Mouse (Mus musculus): Measurements from ENCODE around the gene Tiparp.

Tiparp gene

DNA sequence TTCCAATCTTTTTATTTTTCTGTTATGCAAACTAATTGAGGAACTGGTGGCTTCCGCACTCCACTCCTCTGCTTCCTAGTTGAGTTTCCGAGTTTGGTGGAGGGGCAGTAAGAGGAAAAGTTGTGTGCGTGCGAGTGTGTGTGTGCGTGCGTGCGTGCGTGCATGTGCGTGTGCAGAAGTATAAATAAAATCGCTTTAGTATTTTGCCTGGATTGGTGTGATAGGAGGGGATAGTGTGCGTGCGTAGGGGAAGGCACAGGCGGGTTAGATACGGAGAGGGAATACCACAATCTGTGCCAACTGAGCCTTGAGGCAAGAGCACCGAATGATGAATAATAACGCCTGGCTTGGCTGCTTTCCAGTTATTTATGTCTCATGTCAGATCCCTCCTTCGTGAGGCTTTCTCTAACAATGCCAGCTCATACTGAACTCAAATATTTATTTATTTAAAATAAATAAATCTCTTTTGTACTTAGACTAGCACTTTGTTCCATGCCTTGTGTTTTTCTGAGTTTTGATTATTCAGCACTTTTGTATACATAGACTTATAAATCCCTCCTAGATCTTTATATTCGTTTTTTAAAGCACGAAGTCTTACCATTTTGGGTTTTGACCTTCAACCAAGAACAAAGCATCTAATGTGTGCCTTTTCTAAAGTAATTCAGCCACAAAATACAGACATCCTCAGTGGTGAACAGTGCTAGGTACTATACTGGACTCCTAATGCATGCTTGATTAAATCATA, 1.4 kb downstream of the Tiparp start:
- DNase-seq (ENCODE audit: inconsistent ontology term) = peak; percentile 72

DNA sequence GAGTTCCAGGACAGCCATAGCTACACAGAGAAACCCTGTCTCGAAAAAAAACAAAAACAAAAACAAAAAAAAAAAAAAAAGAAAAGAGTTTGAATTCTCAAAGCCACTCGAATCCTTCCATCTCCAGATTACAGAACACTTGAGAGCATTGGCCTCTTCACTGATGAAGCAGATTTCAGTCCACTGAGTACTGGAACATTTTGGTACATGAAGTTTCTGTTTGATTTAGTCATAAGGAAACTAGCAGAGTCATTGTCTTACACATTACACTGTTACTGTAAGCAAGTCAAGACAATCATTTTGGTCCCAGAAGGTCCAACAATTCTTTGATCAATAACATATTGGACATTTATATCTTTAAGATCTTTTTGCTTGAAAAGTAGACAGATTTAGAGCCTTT, 4.8 kb downstream of the Tiparp start:
- DNase-seq (ENCODE audit: inconsistent ontology term) = no peak

DNA sequence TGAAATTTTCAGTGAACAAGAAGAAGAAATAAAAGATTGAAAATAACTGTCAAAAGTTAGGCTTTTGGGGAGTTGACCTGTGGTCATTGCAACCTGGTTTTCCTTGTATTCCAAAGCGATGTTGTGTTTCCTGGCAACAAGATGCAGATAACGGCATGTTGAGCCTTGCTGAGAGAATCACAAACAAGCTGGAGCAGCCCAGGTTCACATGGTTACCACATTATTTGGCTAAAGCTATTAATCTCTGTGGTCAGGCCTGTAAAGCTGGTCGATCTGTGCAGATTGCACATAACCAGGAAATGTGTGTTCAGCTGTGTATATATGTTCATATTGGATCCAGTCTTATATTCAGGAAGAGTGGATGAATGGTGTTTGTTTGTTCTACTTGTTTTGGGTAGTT, 5.4 kb downstream of the Tiparp start:
- no peak for DNase-seq (ENCODE audit: inconsistent ontology term)

DNA sequence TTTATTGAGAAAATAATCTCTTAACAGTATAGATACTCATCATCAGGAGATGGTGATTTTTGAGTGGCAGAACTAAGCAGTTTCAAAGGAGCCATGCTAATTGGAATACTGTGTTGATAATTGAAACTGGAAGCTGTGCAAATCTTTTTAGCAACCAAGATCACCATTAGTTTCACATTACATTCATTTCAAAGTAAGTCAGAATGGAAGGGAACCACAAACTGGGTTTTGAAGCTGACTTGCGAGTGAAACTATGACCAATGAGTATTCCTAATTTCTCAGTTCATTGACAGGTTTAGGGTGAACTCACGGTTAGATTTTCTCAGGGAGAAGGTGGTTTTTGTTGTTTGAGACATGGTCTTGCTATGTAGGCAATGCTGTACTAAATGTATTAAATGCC, 6.3 kb downstream of the Tiparp start:
- no peak for DNase-seq (ENCODE audit: inconsistent ontology term)

DNA sequence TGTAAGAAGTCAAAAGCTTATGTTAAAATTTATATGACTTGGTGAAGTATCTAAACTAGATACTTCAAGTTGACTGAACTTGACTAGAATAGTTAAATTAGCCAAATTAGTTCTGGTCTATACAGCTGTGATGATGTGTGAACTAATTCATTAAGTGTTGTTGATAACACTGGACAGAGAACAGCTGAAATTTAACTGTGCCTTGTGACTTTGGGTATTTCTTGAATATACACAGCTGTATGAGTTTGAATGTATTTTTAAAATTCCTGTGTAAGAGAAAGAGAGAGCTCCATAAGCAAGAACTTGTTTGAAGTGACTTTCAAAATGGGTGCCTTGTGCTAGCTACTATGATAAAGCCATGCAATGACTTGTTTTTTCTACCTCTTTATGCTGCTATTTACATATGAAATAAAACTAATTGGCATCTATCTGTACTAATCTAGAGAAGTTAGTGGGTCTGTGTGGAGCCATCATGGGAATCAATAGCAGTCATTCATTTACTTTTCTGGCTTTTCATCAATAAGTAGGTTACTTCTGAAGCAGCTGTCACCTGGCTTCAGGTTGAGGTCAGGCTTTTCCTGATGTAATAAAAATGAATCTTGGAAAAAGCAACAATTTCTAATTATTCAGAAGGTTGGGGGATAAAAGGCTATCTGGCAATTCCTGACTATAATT, 7.0 kb downstream of the Tiparp start:
- DNase-seq (ENCODE audit: inconsistent ontology term) = no peak

DNA sequence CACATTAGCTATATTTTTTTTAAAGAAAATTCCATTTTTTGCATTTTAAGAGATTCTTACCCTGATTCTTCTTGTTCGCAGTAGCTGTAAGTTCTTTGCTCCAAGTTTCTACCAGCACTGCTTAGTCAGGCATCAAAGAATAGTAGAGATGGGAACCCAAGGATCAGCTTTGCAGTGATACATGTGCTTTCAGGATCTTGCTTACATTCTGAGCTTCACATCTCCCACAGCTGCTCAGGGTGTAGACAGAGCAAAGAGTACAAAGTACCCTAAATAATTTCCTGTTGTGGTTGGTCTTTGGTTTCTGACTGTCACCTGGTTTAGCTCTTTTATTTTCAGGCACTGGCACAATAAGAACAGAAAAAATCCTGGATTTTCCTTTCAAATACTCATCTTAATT, 9.1 kb downstream of the Tiparp start:
- DNase-seq (ENCODE audit: inconsistent ontology term) = no peak

DNA sequence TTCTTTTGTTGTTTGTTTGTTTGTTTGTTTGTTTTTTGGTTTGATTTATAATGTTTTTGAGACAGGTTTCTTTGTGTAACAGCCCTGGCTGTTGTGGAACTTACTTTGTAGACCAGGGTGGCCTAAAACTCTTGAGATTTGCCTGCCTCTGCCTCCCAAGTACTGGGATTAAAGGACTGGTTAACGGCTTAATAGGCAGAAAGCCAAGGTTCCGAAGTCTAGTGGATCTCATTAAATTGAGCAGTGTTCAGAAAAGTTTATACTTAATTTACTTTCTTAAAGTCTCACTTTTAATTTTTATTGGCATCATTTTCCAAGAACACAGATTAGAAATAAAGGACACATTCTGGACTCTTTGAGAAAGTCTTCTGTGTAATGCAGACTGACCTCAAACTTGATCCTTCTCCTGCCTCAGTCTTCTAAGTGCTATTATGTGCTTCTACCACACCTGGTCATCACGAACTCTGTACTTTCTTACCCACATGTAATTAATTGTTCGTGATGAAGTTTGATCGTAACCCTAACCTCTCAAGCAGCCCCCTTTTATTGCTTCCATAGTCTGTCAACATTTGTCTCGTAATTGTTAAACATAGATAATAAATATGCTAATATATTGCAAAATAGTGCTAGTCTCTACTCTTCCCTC, 12.8 kb downstream of the Tiparp start:
- no peak for DNase-seq (ENCODE audit: inconsistent ontology term)

DNA sequence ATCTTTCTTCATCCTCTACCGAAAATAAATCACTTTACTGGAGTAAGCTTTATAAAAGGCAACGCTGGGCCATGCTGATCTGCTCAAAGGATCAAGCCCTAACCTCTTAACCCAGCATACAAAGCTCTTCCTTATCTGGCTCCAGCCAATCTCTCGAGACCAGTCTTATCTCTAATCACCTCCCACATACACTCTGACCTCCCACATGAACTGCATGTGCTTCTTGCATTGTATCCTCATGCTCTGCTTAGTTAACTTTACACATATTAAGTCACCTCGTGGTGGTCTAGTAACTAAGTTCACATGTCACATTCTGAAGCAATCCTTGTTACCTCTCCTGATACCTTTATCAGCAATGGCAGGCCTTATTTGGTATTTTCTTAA, 13.3 kb downstream of the Tiparp start:
- no peak for DNase-seq (ENCODE audit: inconsistent ontology term)

DNA sequence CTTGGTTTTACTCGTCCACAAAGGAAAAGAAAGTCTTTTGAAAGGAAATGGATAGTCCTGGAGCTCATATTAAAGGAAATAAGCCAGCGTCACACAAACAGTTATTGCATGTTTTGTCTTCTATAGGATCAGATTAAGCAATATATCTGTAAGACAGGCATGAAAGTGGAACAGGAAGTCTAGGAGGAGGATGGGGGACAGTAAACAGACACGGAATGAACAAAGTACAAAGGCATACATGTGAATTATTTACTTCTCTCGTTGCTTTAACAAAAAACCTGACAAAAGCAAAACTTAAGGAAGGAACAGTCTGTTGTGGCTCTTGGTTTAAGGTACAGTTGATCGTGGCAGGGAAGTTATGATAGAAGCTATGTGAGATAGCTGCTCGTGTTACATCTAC, 21.6 kb downstream of the Tiparp start:
- no peak for DNase-seq (ENCODE audit: inconsistent ontology term)

DNA sequence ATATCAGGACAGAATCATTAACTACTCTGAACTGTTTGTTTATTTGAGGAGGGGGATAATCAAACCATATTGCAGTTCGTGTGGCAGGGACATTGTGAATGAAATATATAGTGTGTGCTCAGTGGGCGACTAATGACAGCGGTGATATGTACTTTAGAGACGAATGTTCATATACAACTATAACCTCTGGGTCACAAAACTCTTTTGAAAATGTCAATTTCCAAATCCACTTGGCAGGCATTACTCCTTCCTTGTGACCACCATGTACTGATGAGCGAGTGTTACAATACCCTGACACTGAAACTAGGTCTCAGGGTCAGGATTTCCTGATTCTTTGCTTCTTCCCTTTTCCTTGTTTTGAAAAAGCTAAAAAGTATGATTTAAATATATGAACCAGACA, 22.9 kb downstream of the Tiparp start:
- DNase-seq (ENCODE audit: inconsistent ontology term) = no peak

DNA sequence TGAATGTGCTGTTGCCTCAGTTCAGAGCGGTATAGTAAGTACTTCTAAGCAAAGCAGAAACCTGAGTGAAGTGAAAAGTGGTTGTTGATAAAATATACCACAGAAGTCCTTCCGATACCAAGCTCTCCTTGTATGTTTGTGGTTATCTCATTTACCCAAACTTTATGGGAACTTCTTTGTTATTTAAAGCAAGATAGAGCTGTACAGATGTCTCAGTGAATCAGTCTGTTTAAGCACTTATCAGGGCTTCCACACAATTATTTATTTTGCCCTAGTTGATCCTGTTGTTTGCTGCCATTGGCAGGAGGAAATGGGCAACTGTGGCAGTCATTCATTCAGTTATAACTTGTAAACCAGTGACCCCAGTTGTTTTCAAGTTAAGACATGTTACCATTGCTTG, 26.4 kb downstream of the Tiparp start:
- no peak for DNase-seq (ENCODE audit: inconsistent ontology term)

DNA sequence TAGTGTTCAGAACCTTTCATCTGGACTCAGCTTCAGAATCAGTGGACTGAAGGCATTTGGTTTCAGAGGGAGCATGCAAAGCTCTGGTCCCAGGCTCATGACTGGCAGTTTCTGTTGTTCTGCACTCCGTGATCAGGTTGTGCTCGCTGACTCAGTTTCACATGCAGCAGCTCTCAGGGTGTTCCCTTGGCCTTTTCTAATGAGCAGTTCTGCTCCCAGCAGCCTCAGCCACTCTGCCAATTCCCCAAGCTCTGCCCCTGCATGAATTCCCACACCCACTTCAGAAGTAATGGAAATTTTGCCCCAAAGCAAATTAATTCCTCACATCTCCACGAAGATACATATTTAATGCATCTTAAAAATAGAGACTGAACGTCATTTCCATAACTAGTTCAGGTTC, 30.5 kb downstream of the Tiparp start:
- DNase-seq (ENCODE audit: inconsistent ontology term) = no peak

DNA sequence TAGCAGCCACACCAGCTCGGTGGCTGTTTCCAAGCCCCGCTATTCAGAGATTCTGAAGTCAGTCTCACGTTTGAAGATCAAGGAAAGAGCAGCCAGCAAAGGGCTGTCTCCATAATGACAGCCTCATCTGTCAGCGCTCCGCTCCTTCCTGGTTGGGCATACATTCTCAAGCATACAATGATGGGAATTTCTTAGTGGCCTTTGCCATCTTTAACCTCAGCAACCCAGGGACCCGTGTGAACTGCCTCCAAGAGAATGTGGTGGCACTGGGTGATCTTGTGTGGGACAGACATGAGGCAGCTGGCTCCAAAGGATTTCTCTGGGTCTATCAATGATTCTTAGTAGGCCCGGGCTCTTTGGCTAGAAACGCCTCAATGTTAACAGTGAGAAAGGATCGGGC, 34.0 kb downstream of the Tiparp start:
- DNase-seq (ENCODE audit: inconsistent ontology term) = no peak

DNA sequence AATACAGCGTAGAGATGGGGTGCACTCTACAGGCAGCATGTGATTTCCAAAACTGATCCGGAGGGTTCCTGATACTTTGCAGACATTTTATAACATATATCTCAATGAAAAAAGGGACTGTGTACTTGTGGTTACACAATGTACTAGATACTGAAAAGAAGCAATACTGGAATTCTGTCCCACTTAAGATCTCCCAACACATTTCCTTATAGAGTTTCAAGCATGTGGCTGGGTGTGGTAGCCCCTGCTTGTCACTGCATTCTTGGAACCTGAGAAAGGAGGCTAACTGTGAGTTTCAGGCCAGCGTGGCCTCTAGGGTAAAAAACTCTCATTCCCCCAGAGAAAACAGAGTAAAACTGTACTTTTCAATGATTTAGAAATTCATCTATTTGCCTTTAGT, 34.5 kb downstream of the Tiparp start:
- no peak for DNase-seq (ENCODE audit: inconsistent ontology term)

DNA sequence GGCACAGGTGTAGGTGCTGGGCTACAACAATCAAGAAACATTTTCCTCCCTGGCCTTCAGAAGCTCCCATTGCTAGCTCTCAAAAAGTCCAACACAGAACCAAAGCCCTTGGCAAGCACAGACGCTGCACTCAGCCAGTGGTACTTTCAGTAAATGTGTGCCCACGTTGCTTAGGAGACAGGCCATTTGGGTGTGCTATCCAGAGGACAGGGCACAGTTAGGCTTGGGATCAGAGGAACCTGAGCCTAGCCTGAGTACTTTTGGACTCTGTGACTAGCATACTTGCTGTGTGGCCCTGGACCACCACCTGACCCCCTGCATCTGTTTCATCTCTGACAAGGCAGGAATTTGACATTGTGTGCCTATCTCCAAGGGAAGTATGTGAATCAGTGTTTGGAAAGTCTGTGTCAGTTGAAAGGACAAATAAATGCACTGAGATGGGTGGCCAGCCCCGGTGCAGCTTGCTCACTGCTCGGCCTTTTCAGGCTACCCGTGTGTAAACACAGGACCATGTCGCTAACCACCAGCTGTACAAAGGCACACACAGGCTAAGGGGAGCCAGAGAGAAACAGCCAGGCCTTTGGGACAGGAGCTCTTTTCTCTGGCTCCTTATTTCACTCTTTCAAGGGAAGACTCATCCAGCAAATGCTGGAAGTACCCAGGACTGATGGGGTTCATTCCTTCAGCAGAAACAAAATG, 35.9 kb downstream of the Tiparp start:
- DNase-seq (ENCODE audit: inconsistent ontology term) = no peak

DNA sequence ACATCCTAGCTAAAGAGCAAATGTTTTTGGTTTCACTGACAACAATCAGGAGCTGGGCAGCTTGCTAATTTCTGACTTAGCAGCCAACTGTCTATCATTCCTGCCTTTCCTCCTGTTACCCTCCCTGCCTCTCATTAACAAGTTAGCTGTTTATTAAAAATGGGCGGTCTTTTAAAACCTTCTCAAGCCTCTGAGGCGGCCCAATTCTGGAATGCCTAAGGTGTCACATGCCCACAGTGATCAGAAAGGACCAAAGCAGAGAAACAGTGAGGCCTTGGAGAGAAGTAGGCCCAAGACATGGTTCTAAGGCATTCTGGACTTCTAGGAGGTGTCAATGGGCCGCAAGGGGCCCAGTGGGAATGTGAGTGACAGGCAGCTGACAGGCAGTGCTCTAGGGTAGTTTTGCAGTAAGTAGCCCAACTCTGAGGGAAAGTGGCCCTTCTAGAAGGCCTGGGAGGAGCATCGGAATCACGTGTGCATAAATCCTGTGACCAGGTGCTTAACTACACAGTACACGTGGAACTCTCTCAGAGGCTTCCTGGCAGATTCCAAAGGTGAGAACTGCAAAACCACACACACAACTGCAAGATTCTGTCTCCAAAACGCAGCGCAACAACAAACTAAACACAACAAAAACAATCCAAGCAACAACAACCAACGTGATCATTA, 37.6 kb downstream of the Tiparp start:
- no peak for DNase-seq (ENCODE audit: inconsistent ontology term)

DNA sequence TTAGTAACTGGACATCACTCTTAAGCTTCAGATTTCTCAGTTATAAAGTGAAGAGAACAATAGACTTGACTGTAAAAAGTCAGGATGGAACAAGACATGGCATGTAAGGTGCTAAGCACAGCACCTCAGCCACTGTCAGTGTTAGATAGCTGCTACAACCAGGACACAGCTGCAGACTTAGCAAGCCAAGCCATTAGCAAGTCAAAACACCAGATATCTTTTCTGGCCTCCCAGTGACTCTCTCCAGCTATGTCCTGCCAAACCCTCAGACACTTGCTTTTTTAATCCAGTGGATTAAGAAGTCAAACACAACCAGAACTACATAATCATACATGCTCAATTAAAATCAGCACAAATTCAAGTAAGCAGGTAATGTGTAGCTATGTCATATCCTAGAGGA, 41.7 kb downstream of the Tiparp start:
- no peak for DNase-seq (ENCODE audit: inconsistent ontology term)

DNA sequence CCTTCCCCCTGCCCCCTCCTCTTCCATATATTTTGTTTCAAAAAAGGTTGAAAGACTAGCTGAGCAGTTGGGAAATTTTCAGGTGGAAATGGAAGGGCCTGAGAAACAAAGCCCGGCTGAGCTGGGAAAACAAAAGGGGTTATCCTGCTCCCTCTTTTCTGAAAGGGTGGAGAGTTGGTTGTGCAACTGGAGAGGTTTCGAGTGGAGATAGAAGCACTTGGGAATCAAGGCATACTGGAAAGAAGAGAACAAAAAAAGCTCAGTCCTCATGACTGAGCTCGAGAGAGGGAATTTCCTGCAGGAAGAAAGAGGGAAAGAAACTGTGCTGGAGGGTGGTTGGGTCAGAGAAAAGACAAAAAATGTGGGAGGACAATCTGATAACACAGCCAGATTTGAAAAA, 45.3 kb downstream of the Tiparp start:
- no peak for DNase-seq (ENCODE audit: inconsistent ontology term)

DNA sequence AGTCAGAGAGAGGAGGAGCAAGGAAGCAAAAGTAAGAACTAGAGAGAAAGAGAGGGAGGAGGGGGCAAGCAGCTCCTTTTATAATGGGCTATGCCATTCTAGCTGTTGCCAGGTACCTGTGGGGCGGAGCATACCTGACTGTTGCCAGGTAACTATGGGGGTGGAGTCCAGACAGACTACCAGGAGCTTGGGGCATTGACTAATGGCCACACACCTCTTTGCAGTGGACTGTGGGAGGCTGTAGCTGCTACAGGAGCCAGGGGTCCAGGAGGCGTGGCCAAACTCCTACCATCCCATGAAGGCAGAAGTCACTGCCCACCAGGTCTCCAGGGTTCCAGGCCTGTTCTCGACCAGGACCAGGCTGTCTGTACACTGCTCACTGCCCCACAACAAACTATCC, 49.4 kb downstream of the Tiparp start:
- DNase-seq (ENCODE audit: inconsistent ontology term) = no peak

DNA sequence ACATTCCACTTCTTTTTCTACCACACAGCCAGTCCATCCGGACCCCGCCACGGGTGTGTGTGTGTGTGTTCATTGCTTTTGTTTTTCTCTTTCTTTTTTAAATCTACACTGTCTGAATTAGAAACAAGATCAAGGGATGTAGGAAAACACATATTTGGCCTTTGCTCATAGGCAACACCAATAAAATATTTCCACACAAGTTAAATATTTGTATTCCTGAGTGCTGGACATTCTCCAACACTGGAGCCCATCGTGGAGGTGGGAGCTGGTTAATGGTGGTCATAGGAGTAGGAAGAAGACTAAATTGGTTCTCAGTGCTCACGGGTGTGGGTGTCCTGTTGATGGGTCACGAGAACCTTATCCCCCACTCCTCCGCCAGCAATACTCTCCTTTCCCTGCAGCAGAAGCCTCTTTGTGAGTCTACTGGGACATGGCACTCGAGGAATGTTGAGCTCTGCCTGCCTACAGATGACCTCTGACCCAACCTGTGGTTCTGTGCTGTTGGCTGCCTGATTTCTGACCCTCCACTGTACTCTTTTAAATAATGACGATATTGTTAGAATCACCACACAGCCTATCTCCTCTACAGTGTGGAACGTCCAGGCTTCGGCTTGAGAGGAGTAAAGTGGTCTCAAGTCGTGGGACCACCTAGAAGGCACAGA, 51.2 kb downstream of the Tiparp start:
- DNase-seq (ENCODE audit: inconsistent ontology term) = no peak

DNA sequence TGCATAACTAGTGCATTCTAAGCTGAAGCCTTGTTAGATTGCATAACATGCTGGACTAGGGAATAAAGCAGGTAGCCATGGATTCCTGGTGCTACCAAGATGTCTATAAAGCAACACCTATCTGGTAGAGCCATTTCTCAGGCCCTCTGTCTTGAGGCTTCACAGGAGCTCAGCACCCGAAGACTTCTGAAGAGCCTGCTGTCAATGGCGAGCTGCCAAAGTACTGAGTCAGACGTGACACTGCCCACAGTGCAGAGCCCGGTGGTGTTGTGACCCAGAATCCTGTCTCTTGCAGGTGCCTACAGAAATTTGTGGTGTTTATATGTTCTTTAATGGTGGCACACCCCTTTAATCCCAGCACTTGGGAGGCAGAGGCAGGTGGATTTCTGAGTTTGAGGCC, 53.4 kb downstream of the Tiparp start:
- peak; percentile 55 for DNase-seq (ENCODE audit: inconsistent ontology term)

DNA sequence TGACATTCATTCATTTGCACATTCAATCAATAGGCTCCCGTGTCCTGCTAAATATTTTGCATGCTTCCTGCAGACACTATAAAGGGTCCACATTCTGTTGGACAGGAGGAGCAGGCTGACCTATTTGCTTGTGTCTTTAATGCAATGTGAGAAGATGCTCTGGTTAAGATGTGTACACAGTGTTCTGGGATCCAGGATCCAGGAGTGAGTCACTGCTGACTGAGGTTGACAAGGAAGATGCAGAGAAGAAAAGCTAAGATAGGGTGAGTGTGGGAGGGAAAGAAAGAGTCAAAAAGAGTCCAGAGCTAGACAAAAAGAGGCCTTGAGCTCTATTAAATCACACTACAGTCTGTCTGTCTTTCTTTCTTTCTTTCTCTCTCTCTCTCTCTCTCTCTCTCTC, 56.1 kb downstream of the Tiparp start:
- no peak for DNase-seq (ENCODE audit: inconsistent ontology term)
